Mouse (Mus musculus) T-helper 17 cell (primary cell): ENCODE results near the gene Bdh1.

Source experiments
- in situ Hi-C, 2 experiments: fragments of 300-600 bp; cut with MboI, MseI; formaldehyde crosslinking; loops; 1 replicate in 1 of 2; 2 replicates in 1 of 2; pipeline ENCODE4 v1.15.1; 2025; ENCODE audit warnings: high pct_unique_total_duplicates in 2 of 2

Bdh1 gene

DNA sequence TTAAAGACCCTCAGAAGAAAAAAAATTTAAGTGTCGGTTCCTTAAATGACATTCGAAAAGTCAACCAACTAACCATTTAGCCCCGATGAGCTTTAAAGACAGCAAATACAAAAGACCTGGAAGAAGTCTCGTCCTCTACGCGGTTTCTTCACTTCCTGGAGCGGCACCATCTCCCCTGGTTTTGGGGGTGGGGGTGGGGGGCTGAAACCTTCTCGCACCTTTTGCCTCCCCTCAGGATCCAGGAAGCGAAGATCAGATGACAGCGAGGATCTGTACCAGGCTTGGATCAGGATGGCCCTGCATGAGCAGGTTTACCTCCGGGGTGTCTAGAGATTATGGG is 6.2 kb downstream of the Bdh1 start:
- in situ Hi-C loops = loop anchor here (10.0 kb wide), 2 partner anchors 234 to 844 kb away; partner anchors contain the start of gene Lsg1 (in 1 of the 2)

- in situ Hi-C loops = loop anchor here (10.0 kb wide), 2 partner anchors 234 to 844 kb away; partner anchors contain the start of gene Lsg1 (in 1 of the 2)
Measured at GRCm38 (mm10) chr16:31428675-31429470, 6.8 kb downstream of the Bdh1 start.

GRCm38 (mm10) chr16:31429471-31430155 is 7.5 kb downstream of the Bdh1 start:
- in situ Hi-C loops = loop anchor here (10.0 kb wide), 2 partner anchors 235 to 845 kb away; partner anchors contain the start of gene Lsg1 (in 1 of the 2)

GRCm38 (mm10) chr16:31433466-31434110 is 11.5 kb downstream of the Bdh1 start:
- in situ Hi-C loops = no loop called here

DNA sequence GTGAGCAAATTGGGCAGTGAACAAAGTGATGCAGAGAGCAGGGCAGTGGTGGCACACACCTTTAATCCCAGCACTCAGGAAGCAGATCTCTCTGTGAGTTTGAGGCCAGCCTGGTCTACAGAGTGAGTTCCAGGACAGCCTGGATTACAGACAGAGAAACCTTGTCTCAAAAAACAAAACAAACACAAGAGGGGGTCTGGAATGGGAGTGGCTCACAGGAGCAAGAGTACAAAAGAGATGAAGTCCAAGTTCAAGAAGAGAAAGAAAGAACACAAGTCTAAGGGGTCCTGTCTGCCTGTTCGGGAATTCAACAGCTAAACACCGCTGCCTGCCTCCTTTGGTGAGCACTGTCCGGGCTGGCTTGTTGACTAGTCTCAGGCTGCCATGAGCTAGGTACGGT is 13.1 kb downstream of the Bdh1 start:
- in situ Hi-C loops = no loop called here

DNA sequence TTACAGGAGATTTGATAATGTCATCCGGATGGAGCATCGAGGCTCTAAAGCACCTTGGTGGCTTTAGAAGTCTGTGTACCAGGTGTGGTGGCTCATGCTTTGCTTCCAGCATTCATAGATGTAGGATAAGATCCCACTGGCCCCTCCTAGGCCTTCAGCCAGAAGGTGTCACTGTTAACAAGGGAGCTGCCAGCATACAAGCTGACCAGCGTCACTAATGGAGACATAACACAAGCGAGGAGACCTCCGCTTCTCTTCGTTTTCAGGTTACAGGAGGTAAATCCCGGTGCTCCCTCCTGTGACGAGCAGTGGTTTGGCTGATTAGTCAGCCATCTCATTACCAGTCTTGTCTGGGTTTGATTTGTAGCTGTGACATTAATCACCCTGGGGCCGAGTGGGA is 14.0 kb downstream of the Bdh1 start:
- in situ Hi-C loops = no loop called here

- in situ Hi-C loops = no loop called here
Measured at GRCm38 (mm10) chr16:31437358-31437757, 15.3 kb downstream of the Bdh1 start.

- in situ Hi-C loops = no loop called here
Measured at GRCm38 (mm10) chr16:31439529-31439928, 17.4 kb downstream of the Bdh1 start.

GRCm38 (mm10) chr16:31440046-31440445 is 18.0 kb downstream of the Bdh1 start:
- in situ Hi-C loops = no loop called here

DNA sequence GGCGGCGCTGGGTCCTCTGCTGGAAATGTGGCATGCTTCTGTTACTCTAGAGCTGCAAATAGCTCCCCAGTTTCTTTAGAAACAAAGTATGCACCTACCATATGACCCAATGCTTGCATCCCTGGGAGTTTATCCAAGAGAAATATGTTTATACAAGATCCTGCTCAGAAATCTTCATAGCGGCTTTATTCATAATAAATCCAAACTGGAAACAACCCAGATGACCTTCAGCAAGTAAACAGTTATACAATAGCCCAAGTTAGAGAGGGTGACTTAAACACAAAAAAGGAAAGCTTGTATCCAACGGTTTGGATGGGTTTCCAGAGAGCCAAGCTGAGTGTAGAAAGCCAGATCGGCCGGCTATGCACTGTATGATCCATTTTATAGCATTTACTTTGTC is 22.4 kb downstream of the Bdh1 start:
- in situ Hi-C loops = no loop called here

DNA sequence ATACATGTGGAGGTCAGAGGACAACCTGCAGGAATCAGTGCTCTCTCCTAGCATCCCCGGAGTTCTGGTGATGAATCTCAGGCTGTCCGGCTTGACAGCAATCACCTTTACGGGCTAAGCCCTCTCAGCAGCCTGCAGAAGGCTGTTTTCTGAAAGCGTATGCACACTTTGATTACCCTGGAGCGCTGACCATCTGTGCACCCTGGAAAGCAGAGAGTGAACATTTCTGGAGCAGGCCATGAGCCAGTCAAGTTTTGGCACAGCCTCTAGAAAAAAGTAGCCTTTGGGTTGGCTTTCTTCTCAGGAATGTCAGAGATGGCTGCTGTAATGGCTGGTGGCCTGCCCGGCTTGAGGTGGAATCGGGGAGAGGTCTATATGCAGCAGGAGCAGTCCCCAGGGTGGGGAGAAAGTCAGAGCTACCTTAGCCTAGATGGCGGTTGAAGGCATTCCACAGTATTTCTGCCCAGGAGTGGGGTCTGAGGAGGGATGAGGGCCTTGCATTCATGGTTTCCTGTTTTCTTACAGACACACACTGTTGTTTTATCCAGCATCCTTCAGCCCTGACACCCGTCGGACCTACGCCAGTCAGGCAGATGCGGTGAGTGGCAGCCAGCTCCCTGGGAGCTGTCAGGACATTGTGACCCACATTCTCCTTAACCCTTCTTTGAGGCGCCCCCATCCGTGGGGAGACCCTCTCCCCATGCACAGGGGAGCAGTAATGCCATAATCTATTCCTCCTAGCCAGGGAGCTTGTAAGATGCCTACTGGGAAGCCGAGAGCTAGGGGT is 24.2 kb downstream of the Bdh1 start:
- in situ Hi-C loops = no loop called here

DNA sequence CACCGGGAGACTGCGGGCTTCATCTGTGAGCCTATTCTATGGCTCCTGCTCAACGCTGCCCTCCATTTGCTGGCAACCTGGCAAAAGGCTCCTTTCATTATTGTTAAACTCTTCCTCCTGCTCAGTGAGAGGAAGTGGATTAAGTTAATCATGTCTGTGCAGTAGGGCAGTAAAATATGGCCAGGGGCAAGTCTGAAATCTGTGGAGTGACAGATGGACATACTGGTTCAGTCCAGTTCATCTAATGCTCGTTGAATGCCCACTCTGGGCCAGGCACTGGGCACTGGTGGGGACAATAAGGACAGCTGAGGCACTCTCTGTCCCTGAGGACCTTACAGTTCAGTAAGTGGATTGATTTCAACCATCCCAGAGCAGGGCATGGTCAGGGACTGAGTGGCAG is 27.9 kb downstream of the Bdh1 start:
- in situ Hi-C loops = loop anchor here (10.0 kb wide), 2 partner anchors 265 to 465 kb away; no protein-coding TSS in a partner anchor

- in situ Hi-C loops = loop anchor here (10.0 kb wide), 2 partner anchors 264 to 464 kb away; no protein-coding TSS in a partner anchor
Measured at GRCm38 (mm10) chr16:31451235-31451634, 29.2 kb downstream of the Bdh1 start.

DNA sequence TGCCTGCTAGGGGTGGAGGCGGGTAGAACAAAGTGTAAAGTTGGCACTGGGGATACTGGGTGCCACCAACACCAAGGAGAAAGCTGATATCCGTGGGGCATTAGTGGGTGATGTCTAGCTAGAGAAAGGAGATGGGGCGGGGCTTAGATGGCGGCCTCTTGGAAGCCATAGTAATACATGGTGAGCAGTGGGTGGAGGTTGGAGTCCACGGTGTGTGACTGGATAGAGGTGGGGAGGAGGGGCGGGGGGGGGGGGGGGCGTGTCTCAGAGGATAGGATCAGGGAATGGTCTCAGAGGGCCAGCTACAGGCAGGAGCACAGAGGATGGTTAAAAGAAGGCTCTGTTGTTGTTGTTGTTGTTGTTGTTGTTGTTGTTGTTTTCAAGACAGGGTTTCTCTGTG is 30.4 kb downstream of the Bdh1 start:
- in situ Hi-C loops = loop anchor here (10.0 kb wide), 2 partner anchors 262 to 462 kb away; no protein-coding TSS in a partner anchor

DNA sequence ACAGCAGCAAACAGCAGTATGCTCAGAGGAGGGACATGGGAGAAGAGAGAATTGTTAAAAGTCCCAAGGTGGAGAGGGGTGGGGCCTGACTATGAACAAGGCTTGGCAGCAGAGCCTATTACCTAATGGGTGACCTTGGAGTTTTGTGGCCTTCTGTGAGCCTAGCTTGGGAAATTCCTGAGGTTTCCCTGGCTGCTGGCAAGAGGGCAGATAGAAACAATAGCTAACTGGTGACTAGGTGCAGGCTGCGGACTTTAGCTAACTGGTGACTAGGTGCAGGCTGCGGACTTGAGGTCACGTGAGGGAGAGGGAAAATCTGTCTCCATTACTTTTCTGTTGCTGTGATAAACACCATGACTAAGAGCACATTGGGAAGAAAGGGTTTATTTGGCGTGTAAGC is 31.9 kb downstream of the Bdh1 start:
- in situ Hi-C loops = loop anchor here (10.0 kb wide), 2 partner anchors 261 to 461 kb away; no protein-coding TSS in a partner anchor

DNA sequence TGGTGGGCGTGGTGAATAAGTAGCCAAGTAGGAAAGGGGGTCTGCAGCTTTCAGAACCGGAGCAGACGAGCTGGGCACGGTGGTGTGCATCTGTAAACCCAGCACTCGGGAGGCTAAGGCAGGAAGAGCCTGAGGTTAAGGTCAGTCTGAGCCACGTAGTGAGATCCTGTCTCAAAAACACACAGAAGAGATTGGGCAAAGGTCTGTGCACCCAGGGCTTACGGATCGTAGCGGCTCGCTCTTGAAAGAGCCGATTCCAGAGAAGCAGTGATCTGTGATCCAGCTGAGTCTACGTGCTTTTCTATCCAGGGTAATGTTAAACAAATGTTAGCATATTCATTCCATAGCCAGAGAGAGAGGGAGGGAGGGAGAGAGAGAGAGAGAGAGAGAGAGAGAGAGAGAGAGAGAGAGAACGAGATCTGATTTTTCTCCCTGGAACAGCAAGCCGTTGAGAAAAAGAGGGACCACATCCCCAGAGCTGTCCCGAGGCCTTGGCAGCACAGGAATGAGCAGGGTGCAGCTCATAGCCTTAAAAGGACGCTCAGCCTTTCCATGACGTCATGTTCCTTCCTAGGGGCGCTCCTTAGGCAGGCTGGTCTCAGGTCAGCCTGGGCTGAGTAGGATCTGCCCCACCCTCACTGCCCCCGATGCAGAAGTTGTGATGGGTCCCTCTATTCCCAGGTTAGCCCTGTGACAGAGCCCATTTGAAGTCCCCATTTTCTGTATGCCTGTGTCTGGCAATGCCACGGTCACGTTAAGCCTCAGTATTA is 33.4 kb downstream of the Bdh1 start:
- in situ Hi-C loops = loop anchor here (10.0 kb wide), 2 partner anchors 259 to 459 kb away; no protein-coding TSS in a partner anchor

- in situ Hi-C loops = loop anchor here (10.0 kb wide), 2 partner anchors 256 to 456 kb away; no protein-coding TSS in a partner anchor
Measured at GRCm38 (mm10) chr16:31458229-31458918, 36.3 kb downstream of the Bdh1 start.

DNA sequence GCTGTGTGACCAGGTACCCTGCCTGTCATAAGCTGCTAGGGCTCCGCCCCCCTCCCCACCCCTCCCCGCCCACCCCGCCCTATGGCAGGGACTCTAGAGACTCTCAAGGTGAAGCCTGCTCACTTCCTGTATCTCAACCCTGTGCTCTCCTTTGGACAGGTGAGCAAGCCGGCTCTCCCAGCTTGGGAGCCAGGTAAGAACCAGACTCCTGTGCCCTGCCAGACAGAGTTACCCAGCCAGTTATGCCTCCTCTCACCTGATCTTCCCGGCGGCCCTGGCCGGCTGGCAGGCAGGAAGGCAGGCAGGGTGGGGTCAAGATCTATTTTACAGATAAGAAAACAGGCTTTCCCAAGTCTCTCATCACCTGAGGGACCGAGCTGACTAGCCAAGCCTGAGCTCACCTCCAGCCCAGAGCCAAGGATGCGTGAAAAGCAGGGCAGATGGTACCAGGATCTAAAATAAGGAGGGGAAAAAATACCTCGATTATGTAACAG is 37.9 kb downstream of the Bdh1 start:
- in situ Hi-C loops = loop anchor here (5.0 to 10.0 kb wide), 3 partner anchors 255 to 455 kb away; no protein-coding TSS in a partner anchor

- in situ Hi-C loops = loop anchor here in 1 of 2 experiments (5.0 kb wide), 1 partner anchor 262 kb away; no protein-coding TSS in a partner anchor
Measured at GRCm38 (mm10) chr16:31460506-31460905, 38.4 kb downstream of the Bdh1 start.
